Mouse (Mus musculus) liver, adult 2 months (tissue): ENCODE measurements around the gene Svop.

Experiments used
- CTCF ChIP-seq: fragments of 200-500 bp; IDR thresholded peaks from 2 replicates; pipeline ENCODE4 v1.5.1; 2011; ENCODE audit warnings: low read depth, low read length, control low read depth
- POLR2A ChIP-seq: fragments of 200-500 bp; IDR thresholded peaks from 2 replicates; pipeline ENCODE4 v1.6.1; 2011; ENCODE audit warnings: low read length, control low read depth; ENCODE audit not compliant: insufficient read depth; ENCODE audit errors: extremely low read depth

- TF ChIP-seq CTCF (no peak), POLR2A (no peak)
Observed at GRCm38 (mm10) chr5:113983541-113983940, 107.8 kb downstream of the Svop start.
